In the genomic region with DNA sequence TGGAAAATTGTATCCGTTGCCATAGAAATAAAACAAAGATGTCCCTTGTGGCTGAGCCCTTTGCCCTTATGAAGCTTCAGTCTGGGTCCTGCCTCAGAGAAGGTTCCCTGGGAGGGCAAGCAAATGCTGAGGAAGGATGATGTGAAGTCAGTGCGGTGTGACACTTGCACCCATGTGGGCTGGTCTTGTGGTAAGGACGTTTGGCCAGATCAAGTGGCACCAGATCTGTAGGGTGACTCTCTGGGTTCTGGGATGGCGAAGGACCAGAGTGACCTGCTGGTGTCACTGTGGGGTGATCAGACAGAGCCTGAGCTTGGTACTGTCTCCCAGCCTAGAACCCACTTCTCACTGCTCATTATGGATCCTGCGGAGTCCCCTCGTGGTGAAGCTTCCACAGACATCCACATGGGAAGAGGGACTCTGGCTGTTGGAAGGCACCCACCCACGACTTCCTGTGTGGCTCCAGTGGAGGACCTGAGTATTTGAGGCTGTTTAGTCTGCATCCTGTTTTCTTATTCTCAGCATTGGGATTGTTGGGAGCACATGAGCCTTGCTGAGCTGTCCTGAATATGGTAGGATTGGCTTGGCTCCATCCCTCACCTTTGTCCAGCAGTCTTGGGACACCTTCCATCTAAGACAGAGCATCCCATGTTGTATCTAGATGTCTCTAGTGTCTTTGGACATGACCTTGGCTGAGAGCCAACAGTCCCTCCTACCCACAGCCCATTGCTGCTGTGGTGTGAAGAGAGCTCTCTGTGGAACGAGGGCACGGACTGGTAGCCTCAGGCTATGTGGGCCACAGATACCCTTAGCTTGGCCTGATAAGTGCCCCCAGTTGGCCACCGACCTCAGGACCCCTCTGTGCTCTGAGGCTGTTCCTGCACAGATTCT, we compare ENCODE assay signal across 13 mouse cellular contexts. TPM values are rescaled to one million over a fixed set of nuclear protein-coding genes. Genes with fewer than 3 reads are reported as not detected.
DNase-seq lines count a peak whose midpoint lies in the region; ATAC-seq and TF ChIP-seq lines count a peak whose summit lies in the region.
"Had no signal": no experiment of that assay in that cellular context is flagged by ENCODE, and none has a peak within 500 bp of the region (broad histone marks: within the 10 kb centered on the region; RNA-seq: fewer than 3 reads in every experiment).

No protein-coding gene starts in this region.

- H3K4me3 ChIP-seq in heart, embryonic 16.5 days (ENCODE audit: low read length) = no peak overlapping the region
- no peak overlapping the region for H3K4me3 ChIP-seq in liver, postnatal 0 days (ENCODE audit: low read depth, low read length)
- H3K4me3 ChIP-seq in liver, embryonic 11.5 days (ENCODE audit: low read depth, low read length) = no peak overlapping the region
- H3K4me3 ChIP-seq: left cerebral cortex, adult 2 months; midbrain, embryonic 15.5 days had no signal

- H3K9ac ChIP-seq in heart, embryonic 16.5 days (ENCODE audit: low read length) = no peak overlapping the region
- no peak overlapping the region for H3K9ac ChIP-seq in liver, postnatal 0 days (replicated peaks)
- no peak overlapping the region for H3K9ac ChIP-seq in liver, embryonic 11.5 days (ENCODE audit: low read depth, low read length)
- H3K9ac ChIP-seq: midbrain, embryonic 15.5 days had no signal

- peaks cover 22% of the 10 kb centered on the region for H3K4me1 ChIP-seq in heart, embryonic 16.5 days (ENCODE audit: control insufficient read depth, insufficient read depth, low read length)
- peaks cover 46% of the 10 kb centered on the region for H3K4me1 ChIP-seq in liver, postnatal 0 days (ENCODE audit: insufficient read depth)
- H3K4me1 ChIP-seq in liver, embryonic 11.5 days (replicated peaks; ENCODE audit: control insufficient read depth, insufficient read depth, low read length) = peaks cover 33% of the 10 kb centered on the region
- H3K4me1 ChIP-seq: midbrain, embryonic 15.5 days had no signal

- no peaks in the 10 kb centered on the region for H3K27me3 ChIP-seq in heart, embryonic 16.5 days (ENCODE audit: control insufficient read depth, insufficient read depth, low read length)
- no peaks in the 10 kb centered on the region for H3K27me3 ChIP-seq in liver, postnatal 0 days (ENCODE audit: insufficient read depth, low read length)
- no peaks in the 10 kb centered on the region for H3K27me3 ChIP-seq in liver, embryonic 11.5 days (replicated peaks; ENCODE audit: control insufficient read depth, insufficient read depth, low read length)
- H3K27me3 ChIP-seq: midbrain, embryonic 15.5 days had no signal

- 0 out of 2 replicates have a peak, but pooled peaks have one; percentile 8 for TF ChIP-seq CTCF in liver, postnatal 0 days (IDR thresholded peaks at IDR 0.05; ENCODE audit: low read depth)

- TF ChIP-seq EP300 in liver, postnatal 0 days (IDR thresholded peaks at IDR 0.05; ENCODE audit: low read depth) = no peak

- no peaks in the 10 kb centered on the region for H3K9me3 ChIP-seq in heart, embryonic 16.5 days (replicated peaks; ENCODE audit: control insufficient read depth, low read length)
- H3K9me3 ChIP-seq in liver, postnatal 0 days (ENCODE audit: low read length) = no peaks in the 10 kb centered on the region
- H3K9me3 ChIP-seq in liver, embryonic 11.5 days (ENCODE audit: control insufficient read depth, low read length) = no peaks in the 10 kb centered on the region
- H3K9me3 ChIP-seq: midbrain, embryonic 15.5 days had no signal

- no peak overlapping the region for H3K4me2 ChIP-seq in heart, embryonic 16.5 days (ENCODE audit: low read depth, low read length)
- no peak overlapping the region for H3K4me2 ChIP-seq in liver, postnatal 0 days (ENCODE audit: low read depth, low read length)
- no peak overlapping the region for H3K4me2 ChIP-seq in liver, embryonic 11.5 days
- H3K4me2 ChIP-seq: midbrain, embryonic 15.5 days had no signal

- DNase-seq in heart, adult 8-10 months (ENCODE audit: low spot score) = no peak
- DNase-seq in liver, postnatal 0 days = no peak
- no peak for DNase-seq in liver, embryonic 11.5 days (ENCODE audit: low spot score)
- DNase-seq in CD4-positive, CD25-positive, alpha-beta regulatory T cell, adult 2 months (ENCODE audit: low read depth, low spot score) = peak; percentile 68
- DNase-seq in frontal cortex, postnatal 10 days (ENCODE audit: low spot score in 2 of 2) = no peak
- no peak for DNase-seq in right cerebral cortex, postnatal 10 days (ENCODE audit: low spot score in 2 of 2)
- DNase-seq: cerebellum, adult 18-20 months; right cerebral cortex, postnatal 4 days had no signal

- H3K36me3 ChIP-seq in heart, embryonic 16.5 days (ENCODE audit: control insufficient read depth, insufficient read depth) = no peaks in the 10 kb centered on the region
- no peaks in the 10 kb centered on the region for H3K36me3 ChIP-seq in liver, postnatal 0 days (replicated peaks; ENCODE audit: insufficient read depth, low read length)
- 0 out of 2 replicates have a peak, but pooled peaks cover 3% of the 10 kb centered on the region for H3K36me3 ChIP-seq in liver, embryonic 11.5 days (ENCODE audit: control insufficient read depth, insufficient read depth, low read length)
- H3K36me3 ChIP-seq: midbrain, embryonic 15.5 days had no signal

- 0 out of 2 replicates have a peak, but pooled peaks have one; percentile 15 for ATAC-seq in heart, embryonic 16.5 days (replicated peaks; ENCODE audit: extremely low read depth, insufficient read depth, low FRiP score)
- ATAC-seq in liver, postnatal 0 days = no peak
- no peak for ATAC-seq in liver, embryonic 11.5 days (replicated peaks; ENCODE audit: low FRiP score)
- ATAC-seq in granulocyte monocyte progenitor cell, adult 5-6 weeks (replicated peaks; ENCODE audit: poor library complexity, severe bottlenecking) = peak; percentile 4
- ATAC-seq: midbrain, embryonic 15.5 days had no signal

- H3K27ac ChIP-seq in heart, embryonic 16.5 days (ENCODE audit: low read length) = peak overlapping the region; percentile 20
- no peak overlapping the region for H3K27ac ChIP-seq in liver, postnatal 0 days (ENCODE audit: low read depth)
- no peak overlapping the region for H3K27ac ChIP-seq in liver, embryonic 11.5 days (ENCODE audit: low read depth, low read length)
- H3K27ac ChIP-seq: left cerebral cortex, adult 2 months; midbrain, embryonic 15.5 days had no signal

- WGBS in heart, embryonic 16.5 days = 72% methylated on average over 10 of the region's 10 CpGs
- WGBS in liver, postnatal 0 days (ENCODE audit: insufficient replicate concordance) = 53% methylated on average over 10 of the region's 10 CpGs
- 72% methylated on average over 10 of the region's 10 CpGs for WGBS in liver, embryonic 11.5 days

RNA-seq across cellular contexts. Expression of a gene that starts 28.6 kb away (rescaled TPM):
- 4.1 and 5.5 TPM in 2 replicates for polyA plus RNA-seq in heart, embryonic 16.5 days (2015; fragmentation: Nextera tagmentation; extraction: Ambion mirVana)
- 1 to 10 TPM; 6.6 to 9.2 (median 8.7) TPM for total RNA-seq in heart, adult 8-10 months (2022)
- polyA plus RNA-seq in liver, postnatal 0 days (2015; fragmentation: Nextera tagmentation; extraction: Ambion mirVana) = 2.2 and 2.3 TPM in 2 replicates
- 4.8 and 5.8 TPM in 2 replicates for polyA plus RNA-seq in liver, embryonic 11.5 days (2014; fragmentation: Nextera tagmentation; extraction: Ambion mirVana)
- total RNA-seq in granulocyte monocyte progenitor cell, adult 5-6 weeks (2014; fragmentation: Nextera tagmentation) = 13.3 and 15.7 TPM in 2 replicates
- total RNA-seq in granulocyte monocyte progenitor cell, adult 5-6 weeks (2017) = 12.7 and 13.2 TPM in 2 replicates

RNA-seq across cellular contexts. Expression of a gene that starts 29.8 kb away (rescaled TPM):
- 0.40 and 0.56 TPM in 2 replicates for polyA plus RNA-seq in heart, embryonic 16.5 days (2015; fragmentation: Nextera tagmentation; extraction: Ambion mirVana)
- total RNA-seq in heart, adult 8-10 months (2022) = not detected
- polyA plus RNA-seq in liver, postnatal 0 days (2015; fragmentation: Nextera tagmentation; extraction: Ambion mirVana) = 0.17 and 0.21 TPM in 2 replicates
- 0.25 and 0.49 TPM in 2 replicates for polyA plus RNA-seq in liver, embryonic 11.5 days (2014; fragmentation: Nextera tagmentation; extraction: Ambion mirVana)
- total RNA-seq in granulocyte monocyte progenitor cell, adult 5-6 weeks (2014; fragmentation: Nextera tagmentation) = not detected in 2 replicates
- total RNA-seq in granulocyte monocyte progenitor cell, adult 5-6 weeks (2017) = 1.2 TPM in 1 of 2 replicates, not detected in the other
- total RNA-seq: liver, adult 2 months had no signal
- polyA plus RNA-seq: liver, adult 2 months; midbrain, embryonic 15.5 days had no signal

Comparison
In these comparisons a context has a peak if more than half of its experiments do, and no peak if none do; other contexts are left out.
1. ATAC-seq: peak in heart, embryonic 16.5 days (single experiment) and granulocyte monocyte progenitor cell, adult 5-6 weeks (single experiment); none in liver, postnatal 0 days (single experiment) and liver, embryonic 11.5 days (single experiment).